Mouse (Mus musculus) liver, embryonic 13.5 days (tissue): ENCODE measurements at regions not wholly inside any gene's neighbourhood (a gene's known extent, or its start where the extent isn't known, plus 50 kb on each side); places are given as distances from the start of the nearest gene placed in this dataset.

ENCODE experiments used
- ATAC-seq: fragments of 200-750 bp; cut with Nextera tagmentation; 2 replicates; pipeline ENCODE4 v1.8.0; 2017; ENCODE audit warnings: low read depth, mild to moderate bottlenecking, moderate number of reproducible peaks, moderate library complexity
- DNase-seq: peaks from one replicate; pipeline ENCODE4 v3.0.0; 2022
- H3K27ac ChIP-seq: fragments of 300-500 bp; sonication (generic); 2 replicates; pipeline ENCODE4 v1.5.1; 2015; ENCODE audit warnings: moderate library complexity, mild to moderate bottlenecking, inconsistent platforms
- H3K27me3 ChIP-seq: fragments of 300-500 bp; sonication (generic); 2 replicates; pipeline ENCODE4 v1.6.1; 2015; ENCODE audit warnings: mild to moderate bottlenecking, inconsistent platforms
- H3K36me3 ChIP-seq: fragments of 300-500 bp; sonication (generic); 2 replicates; pipeline ENCODE4 v1.6.1; 2015; ENCODE audit warnings: mild to moderate bottlenecking, inconsistent platforms
- H3K4me1 ChIP-seq: fragments of 300-500 bp; sonication (generic); replicated peaks from 2 replicates; pipeline ENCODE4 v1.6.1; 2015; ENCODE audit warnings: inconsistent platforms
- H3K4me2 ChIP-seq: fragments of 300-500 bp; sonication (generic); 2 replicates; pipeline ENCODE4 v1.6.1; 2015; ENCODE audit warnings: inconsistent platforms, mild to moderate bottlenecking, moderate library complexity
- H3K4me3 ChIP-seq: fragments of 300-500 bp; sonication (generic); replicated peaks from 2 replicates; pipeline ENCODE4 v1.5.1; 2015; ENCODE audit warnings: mild to moderate bottlenecking, inconsistent platforms
- H3K9ac ChIP-seq: fragments of 300-500 bp; sonication (generic); 2 replicates; pipeline ENCODE4 v1.6.1; 2015; ENCODE audit warnings: mild to moderate bottlenecking, inconsistent platforms
- H3K9me3 ChIP-seq: fragments of 300-500 bp; sonication (generic); replicated peaks from 2 replicates; pipeline ENCODE4 v1.6.1; 2016; ENCODE audit warnings: inconsistent platforms
- WGBS: fragments of 180-500 bp; shearing (Covaris S2); methylation state at CpG from one replicate; pipeline ENCODE4 v1.1.7; 2015; ENCODE audit not compliant: insufficient replicate concordance; 5-methylcytosine and 5-hydroxymethylcytosine counted together

GRCm38 (mm10) chr11:56285575-56286260 is 244.9 kb upstream of the Nmur2 start:
- no peaks in the 10 kb centered on the region for H3K9me3 ChIP-seq
- H3K4me2 ChIP-seq = no peak overlapping the region
- no peaks in the 10 kb centered on the region for H3K4me1 ChIP-seq
- ATAC-seq (no peak), DNase-seq (no peak)
- H3K36me3 ChIP-seq = no peaks in the 10 kb centered on the region
- WGBS = 53% methylated on average over 2 of the region's 2 CpGs
- no peak overlapping the region for H3K9ac ChIP-seq
- H3K27me3 ChIP-seq = no peaks in the 10 kb centered on the region
- no peak overlapping the region for H3K27ac ChIP-seq
- H3K4me3 ChIP-seq = no peak overlapping the region

GRCm38 (mm10) chr11:56281201-56281600 is 240.4 kb upstream of the Nmur2 start:
- Histone ChIP-seq H3K27ac (no peak overlapping the region), H3K36me3 (no peaks in the 10 kb centered on the region), H3K4me1 (no peaks in the 10 kb centered on the region), H3K9me3 (no peaks in the 10 kb centered on the region), H3K27me3 (no peaks in the 10 kb centered on the region), H3K9ac (no peak overlapping the region), H3K4me2 (no peak overlapping the region), H3K4me3 (no peak overlapping the region)
- 66% methylated on average over 4 of the region's 4 CpGs for WGBS
- ATAC-seq = no peak
- no peak for DNase-seq

DNA sequence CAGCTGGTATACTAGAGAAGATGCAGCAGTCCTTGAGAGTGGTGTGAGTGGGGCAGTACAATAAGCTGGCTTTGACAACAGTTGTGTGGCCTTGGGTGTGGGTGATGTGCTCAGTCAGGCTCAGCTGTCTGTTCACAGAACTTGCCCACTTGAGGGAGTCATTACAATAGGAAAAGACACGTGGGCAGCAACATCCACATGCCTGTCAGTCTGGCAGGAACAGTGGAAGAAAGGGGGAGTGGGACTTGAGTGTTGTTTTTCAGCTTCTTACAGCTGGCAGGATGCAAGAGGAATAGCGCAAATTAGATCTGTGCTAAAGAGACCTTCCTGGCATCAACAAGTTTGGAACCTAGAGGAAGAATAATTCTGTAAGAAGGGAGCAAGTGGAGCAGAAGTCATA is 239.4 kb upstream of the Nmur2 start:
- WGBS = 39% methylated on average over 2 of the region's 2 CpGs
- no peaks in the 10 kb centered on the region for H3K27me3 ChIP-seq
- DNase-seq = no peak

GRCm38 (mm10) chr11:56269915-56270493 is 229.2 kb upstream of the Nmur2 start:
- H3K9me3 ChIP-seq = no peaks in the 10 kb centered on the region
- DNase-seq (no peak), ATAC-seq (no peak)
- H3K4me3 ChIP-seq = no peak overlapping the region
- WGBS = 29% methylated on average over 3 of the region's 3 CpGs
- H3K27ac ChIP-seq = no peak overlapping the region
- H3K4me2 ChIP-seq = no peak overlapping the region
- H3K4me1 ChIP-seq = no peaks in the 10 kb centered on the region
- no peaks in the 10 kb centered on the region for H3K36me3 ChIP-seq
- no peaks in the 10 kb centered on the region for H3K27me3 ChIP-seq
- no peak overlapping the region for H3K9ac ChIP-seq

More for the DNA sequence above, 239.4 kb upstream of the Nmur2 start:
- no peaks in the 10 kb centered on the region for H3K9me3 ChIP-seq
- H3K4me2 ChIP-seq = no peak overlapping the region
- no peak overlapping the region for H3K9ac ChIP-seq
- ATAC-seq = no peak
- H3K4me3 ChIP-seq = no peak overlapping the region
- H3K36me3 ChIP-seq = no peaks in the 10 kb centered on the region
- no peaks in the 10 kb centered on the region for H3K4me1 ChIP-seq
- no peak overlapping the region for H3K27ac ChIP-seq

DNA sequence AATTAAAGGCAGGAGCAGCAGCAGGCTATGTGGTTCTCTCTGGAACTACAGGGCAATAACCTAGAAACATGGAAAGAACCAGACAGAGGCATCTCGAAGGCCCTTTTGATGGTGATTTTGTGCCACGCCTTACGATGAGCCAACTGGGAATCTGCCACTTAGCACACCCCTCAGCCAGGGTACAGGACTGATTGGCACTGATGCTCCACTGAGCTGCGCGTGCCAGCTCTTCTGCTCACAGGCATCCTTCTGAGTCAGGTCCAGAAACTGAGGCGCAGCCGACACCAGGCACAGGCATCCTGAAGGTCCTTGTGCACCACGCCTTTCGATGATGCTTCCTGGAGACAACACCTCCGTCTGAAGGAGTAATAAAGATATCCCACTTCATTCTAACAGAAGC is 221.9 kb upstream of the Nmur2 start:
- DNase-seq (no peak), ATAC-seq (no peak)
- Histone ChIP-seq H3K9ac (no peak overlapping the region), H3K9me3 (no peaks in the 10 kb centered on the region), H3K4me1 (no peaks in the 10 kb centered on the region), H3K27ac (no peak overlapping the region), H3K4me2 (no peak overlapping the region), H3K27me3 (no peaks in the 10 kb centered on the region), H3K36me3 (no peaks in the 10 kb centered on the region), H3K4me3 (no peak overlapping the region)
- 78% methylated on average over 10 of the region's 10 CpGs for WGBS

- Histone ChIP-seq H3K4me3 (no peak overlapping the region), H3K4me1 (no peaks in the 10 kb centered on the region), H3K9me3 (no peaks in the 10 kb centered on the region), H3K36me3 (no peaks in the 10 kb centered on the region), H3K9ac (no peak overlapping the region), H3K27me3 (no peaks in the 10 kb centered on the region), H3K4me2 (no peak overlapping the region), H3K27ac (no peak overlapping the region)
- no peak for ATAC-seq
- DNase-seq = no peak
- WGBS = 52% methylated on average over 2 of the region's 2 CpGs
These were observed 215.5 kb upstream of the Nmur2 start for GRCm38 (mm10) chr11:56256356-56256755.

DNA sequence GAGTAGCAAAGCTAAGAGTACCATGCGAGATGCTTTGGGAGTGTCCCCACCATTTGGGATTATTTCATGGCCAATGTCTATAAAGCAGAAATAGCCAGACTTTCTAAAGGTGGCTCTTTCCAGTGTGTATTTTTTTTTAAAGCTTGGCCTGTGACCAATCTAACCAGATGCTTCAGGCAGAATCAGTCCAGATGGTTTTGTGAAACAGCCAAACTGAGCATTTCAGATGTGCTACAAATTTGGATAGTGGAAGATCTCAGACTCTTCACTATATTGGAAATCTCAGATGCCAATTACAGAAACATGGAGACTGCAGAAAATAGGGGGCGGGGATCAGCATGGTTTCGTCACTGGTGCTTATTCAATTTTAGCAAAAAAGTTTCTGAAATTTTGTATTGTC is 213.6 kb upstream of the Nmur2 start:
- Histone ChIP-seq H3K4me2 (no peak overlapping the region), H3K27me3 (no peaks in the 10 kb centered on the region), H3K27ac (no peak overlapping the region), H3K9me3 (no peaks in the 10 kb centered on the region), H3K4me1 (no peaks in the 10 kb centered on the region), H3K4me3 (no peak overlapping the region), H3K9ac (no peak overlapping the region), H3K36me3 (no peaks in the 10 kb centered on the region)
- 66% methylated on average over 3 of the region's 3 CpGs for whole genome bisulfite sequencing
- DNase-seq (no peak), ATAC-seq (no peak)

GRCm38 (mm10) chr11:56247333-56247823 is 206.6 kb upstream of the Nmur2 start:
- Histone ChIP-seq H3K27ac (no peak overlapping the region), H3K9me3 (no peaks in the 10 kb centered on the region), H3K36me3 (no peaks in the 10 kb centered on the region), H3K4me3 (no peak overlapping the region), H3K9ac (no peak overlapping the region), H3K27me3 (no peaks in the 10 kb centered on the region), H3K4me1 (no peaks in the 10 kb centered on the region), H3K4me2 (no peak overlapping the region)
- no peak for ATAC-seq
- no peak for DNase-seq
- 17% methylated on average over 4 of the region's 4 CpGs for WGBS

- Histone ChIP-seq H3K27ac (no peak overlapping the region), H3K9ac (no peak overlapping the region), H3K4me1 (no peaks in the 10 kb centered on the region), H3K27me3 (no peaks in the 10 kb centered on the region), H3K4me3 (no peak overlapping the region), H3K9me3 (no peaks in the 10 kb centered on the region), H3K36me3 (no peaks in the 10 kb centered on the region), H3K4me2 (no peak overlapping the region)
- WGBS = 40% methylated on average over 5 of the region's 5 CpGs
- DNase-seq (no peak), ATAC-seq (no peak)
These were observed 205.9 kb upstream of the Nmur2 start for GRCm38 (mm10) chr11:56246549-56247332.

DNA sequence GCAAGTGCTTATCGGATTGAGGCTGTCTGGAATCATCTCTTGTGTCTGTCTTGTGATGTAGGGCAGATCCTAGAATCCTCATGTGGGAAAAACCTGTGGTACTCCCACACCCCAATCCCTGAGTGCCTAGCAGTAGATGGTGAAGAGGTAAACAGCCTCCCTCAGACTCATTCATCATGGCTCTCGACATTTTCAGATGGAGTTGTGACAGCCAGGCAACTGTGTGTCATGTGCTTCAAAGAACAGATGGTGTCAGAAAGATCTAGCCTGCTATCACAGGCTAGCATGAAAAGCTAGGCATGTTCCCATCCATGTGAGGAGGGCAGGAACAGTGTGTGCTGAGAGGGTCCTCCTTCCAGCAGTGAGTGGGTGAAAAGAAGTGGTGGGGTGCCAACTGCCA is 204.1 kb upstream of the Nmur2 start:
- Histone ChIP-seq H3K27me3 (no peaks in the 10 kb centered on the region), H3K4me3 (no peak overlapping the region), H3K27ac (no peak overlapping the region), H3K36me3 (no peaks in the 10 kb centered on the region), H3K4me2 (no peak overlapping the region), H3K9ac (no peak overlapping the region), H3K9me3 (no peaks in the 10 kb centered on the region), H3K4me1 (no peaks in the 10 kb centered on the region)
- no peak for DNase-seq
- WGBS = 47% methylated on average over 2 of the region's 2 CpGs
- ATAC-seq = no peak

- no peak for ATAC-seq
- H3K27me3 ChIP-seq = no peaks in the 10 kb centered on the region
- H3K36me3 ChIP-seq = no peaks in the 10 kb centered on the region
These were observed 202.6 kb upstream of the Nmur2 start for GRCm38 (mm10) chr11:56243447-56243846.

More at GRCm38 (mm10) chr11:56243447-56243846, 202.6 kb upstream of the Nmur2 start:
- no peaks in the 10 kb centered on the region for H3K9me3 ChIP-seq
- no peak for DNase-seq
- H3K4me1 ChIP-seq = no peaks in the 10 kb centered on the region
- no peak overlapping the region for H3K9ac ChIP-seq
- no peak overlapping the region for H3K4me3 ChIP-seq
- no peak overlapping the region for H3K4me2 ChIP-seq
- WGBS = 58% methylated on average over 8 of the region's 8 CpGs
- no peak overlapping the region for H3K27ac ChIP-seq
